Comparison of ENCODE assay signal across 18 mouse cellular contexts in genomic region chr19:18033599-18033998, GRCm38 (mm10).
"Had no signal": no experiment of that assay in that cellular context is flagged by ENCODE, and none has a peak within 500 bp of the region (broad histone marks: within the 10 kb centered on the region; RNA-seq: fewer than 3 reads in every experiment).

No protein-coding gene starts in this region.

- H3K27ac ChIP-seq: midbrain, embryonic 10.5 days; midbrain, embryonic 12.5 days; neural tube, embryonic 13.5 days; neural tube, embryonic 15.5 days; stomach, embryonic 15.5 days; stomach, postnatal 0 days had no signal

- H3K4me3 ChIP-seq: midbrain, embryonic 10.5 days; midbrain, embryonic 12.5 days; myocyte; neural tube, embryonic 13.5 days; neural tube, embryonic 15.5 days; stomach, embryonic 15.5 days had no signal

- DNase-seq: lung, adult 18-20 months; lung, postnatal 10 days; lung, postnatal 4 days; midbrain, embryonic 14.5 days; retina, postnatal 1 day; right cerebral cortex, adult 18-20 months; right cerebral cortex, postnatal 25 days; thymus, adult 18-20 months; thymus, postnatal 14 days; thymus, postnatal 36 days had no signal

- ATAC-seq: midbrain, embryonic 16.5 days had no signal
